Mouse (Mus musculus): ENCODE data around the gene Cntrl. TPM values are rescaled to one million over a fixed set of nuclear protein-coding genes. Genes with fewer than 3 reads are reported as not detected.

Gene Cntrl
- polyA plus RNA-seq (2012; rRNA removed), result 7.6 and 12.0 TPM in 2 replicates
- 8.0 and 9.8 TPM in 2 replicates for polyA plus RNA-seq (2014; fragmentation: Nextera tagmentation; extraction: Ambion mirVana)

DNA sequence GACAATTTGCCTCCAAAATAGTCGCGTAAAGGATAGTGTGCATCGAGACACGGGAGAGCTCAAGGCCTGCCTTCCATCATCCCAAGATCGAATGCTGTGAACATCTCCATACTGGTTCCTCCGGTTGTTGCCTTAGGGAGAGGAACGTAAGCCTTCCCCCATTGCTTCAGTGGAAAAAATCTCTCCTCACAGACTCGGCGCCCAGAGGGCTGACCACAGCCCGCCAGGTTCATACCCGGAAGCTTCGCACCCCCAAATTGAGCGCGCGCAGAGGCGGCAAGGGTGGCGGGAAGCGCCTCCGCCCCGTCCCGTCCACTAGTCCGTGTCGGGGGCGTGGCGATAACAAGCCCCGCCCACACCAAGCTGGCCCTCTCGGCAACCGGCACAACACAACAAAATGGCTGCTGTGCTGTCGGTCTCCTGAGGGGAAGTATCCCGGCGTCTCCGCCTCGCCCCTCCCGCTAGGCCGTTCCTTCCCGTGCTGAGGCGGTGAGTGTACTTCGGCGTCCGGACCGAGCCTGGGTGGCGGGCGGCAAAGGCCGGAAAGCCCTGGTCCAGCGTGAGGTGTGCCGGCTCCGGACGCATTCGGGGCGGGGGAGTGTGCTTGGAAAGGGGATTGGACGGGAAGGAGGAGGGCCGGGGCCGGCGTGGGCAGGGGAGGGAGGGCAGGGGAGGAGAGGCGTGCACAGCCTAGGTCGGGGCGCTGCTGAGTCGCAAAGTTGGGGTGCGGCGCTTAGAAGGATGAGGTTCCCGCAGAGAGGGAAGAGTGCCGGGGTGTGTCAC is at the start of gene Cntrl:
Gene Cntrl (plus strand): TSS at position 352 of the 783 bp plus-strand sequence.
- DNase-seq (ENCODE audit: low read depth in 3 of 3, low spot score in 3 of 3) (peak; percentile 79 to 84 (median 83)), ATAC-seq (ENCODE audit: insufficient read depth) (peak; percentile 95)
- peak within 1 kb of the TSS; percentile 84 for H3K9ac ChIP-seq (replicated peaks)
- H3K4me3 ChIP-seq (ENCODE audit: insufficient read depth in 1 of 2, low read depth in 2 of 2, low read length in 2 of 2), result peak within 1 kb of the TSS; percentile 85 to 93
- no peaks in the 10 kb centered on the region for H3K27me3 ChIP-seq (ENCODE audit: control insufficient read depth, insufficient read depth, low read length)
- no peaks in the 10 kb centered on the region for H3K9me3 ChIP-seq (ENCODE audit: control insufficient read depth, low read length)
- no peaks in the 10 kb centered on the region for H3K36me3 ChIP-seq (replicated peaks; ENCODE audit: control insufficient read depth, insufficient read depth, low read depth)
- under 1% methylated on average over 61 of the region's 62 CpGs for WGBS (ENCODE audit: insufficient replicate concordance)
- H3K4me1 ChIP-seq (replicated peaks; ENCODE audit: control insufficient read depth in 2 of 2, insufficient read depth in 2 of 2, low read length in 1 of 2), result peaks cover 11 to 17% of the 10 kb centered on the region in 2 experiments
- TF ChIP-seq CTCF (IDR thresholded peaks at IDR 0.05; ENCODE audit: low read depth) (peak; percentile 38), EP300 (IDR thresholded peaks at IDR 0.05; ENCODE audit: low read depth) (no peak)
- H3K4me2 ChIP-seq (ENCODE audit: low read depth), result peak within 1 kb of the TSS; percentile 80
- H3K27ac ChIP-seq, result peak within 1 kb of the TSS; percentile 69

DNA sequence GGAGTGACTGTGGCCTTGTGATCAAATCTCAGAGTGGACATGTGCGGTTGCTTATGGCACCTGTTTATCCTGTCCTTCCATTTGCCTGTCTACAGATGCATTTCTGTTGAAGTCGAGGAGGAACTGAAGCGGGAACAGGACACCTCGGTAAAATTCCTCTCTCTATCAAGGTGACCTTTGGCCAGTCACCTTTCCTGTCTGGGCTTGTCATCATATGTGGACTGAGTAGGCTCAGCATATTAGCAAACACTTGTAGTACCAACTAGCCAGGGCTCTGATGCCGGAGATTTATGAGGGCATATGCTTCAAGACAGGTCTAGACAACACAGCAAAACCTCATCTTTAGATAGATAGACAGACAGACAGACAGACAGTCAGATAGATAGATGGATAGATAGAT is 49.0 kb upstream of the Cntrl start:
- Histone ChIP-seq H3K27ac (no peak overlapping the region), H3K4me2 (ENCODE audit: low read depth) (peak overlapping the region; percentile 38), H3K27me3 (ENCODE audit: control insufficient read depth, insufficient read depth, low read length) (no peaks in the 10 kb centered on the region), H3K9ac (replicated peaks) (no peak overlapping the region), H3K4me1 (replicated peaks; ENCODE audit: control insufficient read depth in 2 of 2, insufficient read depth in 2 of 2, low read length in 1 of 2) (peaks cover 0 to 3% of the 10 kb centered on the region in 2 experiments; a peak in 1 of 4 replicates), H3K9me3 (ENCODE audit: control insufficient read depth, low read length) (no peaks in the 10 kb centered on the region), H3K4me3 (ENCODE audit: insufficient read depth in 1 of 2, low read depth in 2 of 2, low read length in 2 of 2) (peak overlapping the region; percentile 27 to 42; a peak in 3 of 4 replicates), H3K36me3 (replicated peaks; ENCODE audit: control insufficient read depth, insufficient read depth, low read depth) (no peaks in the 10 kb centered on the region)
- WGBS (ENCODE audit: insufficient replicate concordance), result 54% methylated on average over 5 of the region's 5 CpGs
- DNase-seq (ENCODE audit: low read depth in 3 of 3, low spot score in 3 of 3), result no peak
- no peak for ATAC-seq (ENCODE audit: insufficient read depth)
- TF ChIP-seq CTCF (IDR thresholded peaks at IDR 0.05; ENCODE audit: low read depth) (no peak), EP300 (IDR thresholded peaks at IDR 0.05; ENCODE audit: low read depth) (no peak)

DNA sequence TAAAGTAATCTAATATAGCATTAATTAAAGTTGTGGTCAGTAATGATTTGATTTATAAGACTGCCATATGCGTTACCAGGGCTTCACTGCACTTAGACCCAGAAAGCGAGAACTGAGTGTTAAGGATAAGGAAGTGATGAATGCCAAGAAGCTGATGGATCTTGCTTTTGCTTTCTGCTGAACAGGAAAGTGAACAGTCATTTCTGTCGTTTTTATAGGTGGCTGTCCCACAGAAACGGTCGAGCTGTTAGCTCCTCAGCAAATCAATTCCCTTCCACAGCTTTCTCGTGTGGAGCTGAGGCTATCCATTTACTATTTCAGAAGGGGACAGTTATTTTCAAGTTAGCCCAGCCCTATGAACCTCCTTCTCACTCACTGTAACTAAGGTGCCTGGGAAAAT is 48.4 kb upstream of the Cntrl start:
- H3K4me3 ChIP-seq (ENCODE audit: insufficient read depth in 1 of 2, low read depth in 2 of 2, low read length in 2 of 2), result peak overlapping the region; percentile 23 to 34
- H3K36me3 ChIP-seq (replicated peaks; ENCODE audit: control insufficient read depth, insufficient read depth, low read depth), result no peaks in the 10 kb centered on the region
- TF ChIP-seq CTCF (IDR thresholded peaks at IDR 0.05; ENCODE audit: low read depth) (no peak), EP300 (IDR thresholded peaks at IDR 0.05; ENCODE audit: low read depth) (no peak)
- H3K27me3 ChIP-seq (ENCODE audit: control insufficient read depth, insufficient read depth, low read length), result no peaks in the 10 kb centered on the region
- 38% methylated on average over 6 of the region's 6 CpGs for WGBS (ENCODE audit: insufficient replicate concordance)
- H3K4me2 ChIP-seq (ENCODE audit: low read depth), result peak overlapping the region; percentile 2; the same call in 1 of the 2 replicates
- ATAC-seq (ENCODE audit: insufficient read depth) (no peak), DNase-seq (ENCODE audit: low read depth in 3 of 3, low spot score in 3 of 3) (no peak)
- no peak overlapping the region for H3K27ac ChIP-seq
- no peaks in the 10 kb centered on the region for H3K9me3 ChIP-seq (ENCODE audit: control insufficient read depth, low read length)
- no peak overlapping the region for H3K9ac ChIP-seq (replicated peaks)
- H3K4me1 ChIP-seq (replicated peaks; ENCODE audit: control insufficient read depth in 2 of 2, insufficient read depth in 2 of 2, low read length in 1 of 2), result peaks cover 0 to 3% of the 10 kb centered on the region in 2 experiments; a peak in 1 of 4 replicates

DNA sequence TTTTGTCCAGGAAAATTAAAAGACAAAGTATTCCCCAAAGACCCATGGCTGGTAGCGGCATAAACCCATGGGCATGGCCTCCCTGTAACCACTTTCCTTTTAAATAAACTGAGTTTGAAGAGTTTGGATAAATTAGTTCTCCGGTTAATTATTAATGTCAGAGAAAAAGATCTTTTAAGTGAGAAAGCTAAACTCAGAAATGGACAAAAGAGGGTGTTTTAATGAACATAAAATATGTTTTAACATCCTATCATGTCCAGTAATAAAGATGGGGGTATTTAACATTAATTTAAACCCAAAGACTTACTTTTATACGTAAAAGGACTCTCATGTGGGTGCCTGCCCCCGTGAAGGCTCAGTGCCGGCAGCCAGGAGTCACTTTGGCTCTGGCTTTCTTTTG is 48.0 kb upstream of the Cntrl start, which contains the start of gene Hc:
Gene Hc (minus strand): TSS at position 101 of the 400 bp plus-strand sequence.
- WGBS (ENCODE audit: insufficient replicate concordance), result 49% methylated on average over 5 of the region's 5 CpGs
- DNase-seq (ENCODE audit: low read depth in 3 of 3, low spot score in 3 of 3) (no peak), ATAC-seq (ENCODE audit: insufficient read depth) (no peak)
- TF ChIP-seq EP300 (IDR thresholded peaks at IDR 0.05; ENCODE audit: low read depth), result no peak
- no peak for TF ChIP-seq CTCF (IDR thresholded peaks at IDR 0.05; ENCODE audit: low read depth)
- H3K36me3 ChIP-seq (replicated peaks; ENCODE audit: control insufficient read depth, insufficient read depth, low read depth), result no peaks in the 10 kb centered on the region
- H3K4me3 ChIP-seq (ENCODE audit: insufficient read depth in 1 of 2, low read depth in 2 of 2, low read length in 2 of 2), result peak within 1 kb of the TSS; percentile 27 to 42
- H3K9ac ChIP-seq (replicated peaks), result no peak within 1 kb of the TSS
- peak within 1 kb of the TSS; percentile 38 for H3K4me2 ChIP-seq (ENCODE audit: low read depth)
- no peaks in the 10 kb centered on the region for H3K27me3 ChIP-seq (ENCODE audit: control insufficient read depth, insufficient read depth, low read length)
- H3K9me3 ChIP-seq (ENCODE audit: control insufficient read depth, low read length), result no peaks in the 10 kb centered on the region
- H3K27ac ChIP-seq, result no peak within 1 kb of the TSS
- H3K4me1 ChIP-seq (replicated peaks; ENCODE audit: control insufficient read depth in 2 of 2, insufficient read depth in 2 of 2, low read length in 1 of 2), result peaks cover 0 to 3% of the 10 kb centered on the region in 2 experiments; a peak in 1 of 4 replicates
